Mouse (Mus musculus): ENCODE data around the gene Mid1. TPM values are rescaled to one million over a fixed set of nuclear protein-coding genes. Genes with fewer than 3 reads are reported as not detected.

The Mid1 gene
- polyA plus RNA-seq, 1 experiment from 2014 or later, result 1.6 TPM

GRCm38 (mm10) chrX:169844150-169844772, 159.3 kb downstream of the Mid1 start:
- no peak overlapping the region for H3K27ac ChIP-seq (ENCODE audit: low read depth)
- H3K4me3 ChIP-seq (ENCODE audit: low read depth, low read length), result no peak overlapping the region
- TF ChIP-seq EP300 (IDR thresholded peaks at IDR 0.05; ENCODE audit: low read depth) (no peak), CTCF (IDR thresholded peaks at IDR 0.05; ENCODE audit: low read depth) (no peak)
- 38% methylated on average over 5 of the region's 5 CpGs for WGBS (ENCODE audit: insufficient replicate concordance)
- no peaks in the 10 kb centered on the region for H3K27me3 ChIP-seq (ENCODE audit: insufficient read depth, low read length)
- ATAC-seq, result no peak
- H3K9ac ChIP-seq (replicated peaks), result no peak overlapping the region
- no peaks in the 10 kb centered on the region for H3K36me3 ChIP-seq (replicated peaks; ENCODE audit: insufficient read depth, low read length)
- H3K9me3 ChIP-seq (ENCODE audit: low read length), result no peaks in the 10 kb centered on the region
- DNase-seq, result no peak
- no peaks in the 10 kb centered on the region for H3K4me1 ChIP-seq (ENCODE audit: insufficient read depth)
- no peak overlapping the region for H3K4me2 ChIP-seq (ENCODE audit: low read depth, low read length)

- Histone ChIP-seq H3K27me3 (ENCODE audit: insufficient read depth, low read length) (no peaks in the 10 kb centered on the region), H3K4me2 (ENCODE audit: low read depth, low read length) (no peak overlapping the region), H3K4me1 (ENCODE audit: insufficient read depth) (no peaks in the 10 kb centered on the region), H3K9me3 (ENCODE audit: low read length) (no peaks in the 10 kb centered on the region), H3K4me3 (ENCODE audit: low read depth, low read length) (no peak overlapping the region), H3K9ac (replicated peaks) (no peak overlapping the region), H3K27ac (ENCODE audit: low read depth) (no peak overlapping the region), H3K36me3 (replicated peaks; ENCODE audit: insufficient read depth, low read length) (no peaks in the 10 kb centered on the region)
- 60% methylated on average over 3 of the region's 3 CpGs for WGBS (ENCODE audit: insufficient replicate concordance)
- TF ChIP-seq EP300 (IDR thresholded peaks at IDR 0.05; ENCODE audit: low read depth) (no peak), CTCF (IDR thresholded peaks at IDR 0.05; ENCODE audit: low read depth) (no peak)
- ATAC-seq (no peak), DNase-seq (no peak)
Observed at GRCm38 (mm10) chrX:169846187-169846586, 161.2 kb downstream of the Mid1 start.

- DNase-seq (no peak), ATAC-seq (no peak)
- H3K9ac ChIP-seq (replicated peaks), result no peak overlapping the region
- WGBS (ENCODE audit: insufficient replicate concordance), result 33% methylated on average over 2 of the region's 2 CpGs
- H3K27ac ChIP-seq (ENCODE audit: low read depth), result no peak overlapping the region
- no peaks in the 10 kb centered on the region for H3K9me3 ChIP-seq (ENCODE audit: low read length)
- H3K36me3 ChIP-seq (replicated peaks; ENCODE audit: insufficient read depth, low read length), result no peaks in the 10 kb centered on the region
- no peaks in the 10 kb centered on the region for H3K4me1 ChIP-seq (ENCODE audit: insufficient read depth)
- TF ChIP-seq CTCF (IDR thresholded peaks at IDR 0.05; ENCODE audit: low read depth), result no peak
- no peak for TF ChIP-seq EP300 (IDR thresholded peaks at IDR 0.05; ENCODE audit: low read depth)
- no peak overlapping the region for H3K4me2 ChIP-seq (ENCODE audit: low read depth, low read length)
- no peak overlapping the region for H3K4me3 ChIP-seq (ENCODE audit: low read depth, low read length)
- H3K27me3 ChIP-seq (ENCODE audit: insufficient read depth, low read length), result no peaks in the 10 kb centered on the region
Observed at GRCm38 (mm10) chrX:169861194-169861720, 176.3 kb downstream of the Mid1 start.

- TF ChIP-seq CTCF (IDR thresholded peaks at IDR 0.05; ENCODE audit: low read depth) (no peak), EP300 (IDR thresholded peaks at IDR 0.05; ENCODE audit: low read depth) (no peak)
- ATAC-seq (no peak), DNase-seq (no peak)
- no peaks in the 10 kb centered on the region for H3K4me1 ChIP-seq (ENCODE audit: insufficient read depth)
- H3K4me3 ChIP-seq (ENCODE audit: low read depth, low read length), result no peak overlapping the region
- H3K36me3 ChIP-seq (replicated peaks; ENCODE audit: insufficient read depth, low read length), result no peaks in the 10 kb centered on the region
- H3K9me3 ChIP-seq (ENCODE audit: low read length), result no peaks in the 10 kb centered on the region
- H3K9ac ChIP-seq (replicated peaks), result no peak overlapping the region
- H3K27ac ChIP-seq (ENCODE audit: low read depth), result no peak overlapping the region
- no peak overlapping the region for H3K4me2 ChIP-seq (ENCODE audit: low read depth, low read length)
- H3K27me3 ChIP-seq (ENCODE audit: insufficient read depth, low read length), result no peaks in the 10 kb centered on the region
Observed at GRCm38 (mm10) chrX:169862440-169862839, 177.4 kb downstream of the Mid1 start.

- H3K9ac ChIP-seq (replicated peaks), result no peak overlapping the region
- WGBS (ENCODE audit: insufficient replicate concordance), result 62% methylated on average over 1 of the region's 1 CpGs
- TF ChIP-seq CTCF (IDR thresholded peaks at IDR 0.05; ENCODE audit: low read depth) (peak; percentile 61), EP300 (IDR thresholded peaks at IDR 0.05; ENCODE audit: low read depth) (no peak)
- no peak overlapping the region for H3K4me3 ChIP-seq (ENCODE audit: low read depth, low read length)
- no peak overlapping the region for H3K4me2 ChIP-seq (ENCODE audit: low read depth, low read length)
- peak; percentile 20 for DNase-seq
- H3K36me3 ChIP-seq (replicated peaks; ENCODE audit: insufficient read depth, low read length), result no peaks in the 10 kb centered on the region
- no peaks in the 10 kb centered on the region for H3K4me1 ChIP-seq (ENCODE audit: insufficient read depth)
- no peak overlapping the region for H3K27ac ChIP-seq (ENCODE audit: low read depth)
- H3K27me3 ChIP-seq (ENCODE audit: insufficient read depth, low read length), result no peaks in the 10 kb centered on the region
- no peak for ATAC-seq
- no peaks in the 10 kb centered on the region for H3K9me3 ChIP-seq (ENCODE audit: low read length)
Observed at GRCm38 (mm10) chrX:169862848-169863247, 177.8 kb downstream of the Mid1 start.

- TF ChIP-seq EP300 (IDR thresholded peaks at IDR 0.05; ENCODE audit: low read depth) (peak; percentile 14; the same call in 1 of the 2 replicates), CTCF (IDR thresholded peaks at IDR 0.05; ENCODE audit: low read depth) (no peak)
- H3K27me3 ChIP-seq (ENCODE audit: insufficient read depth, low read length), result no peaks in the 10 kb centered on the region
- H3K4me2 ChIP-seq (ENCODE audit: low read depth, low read length), result no peak overlapping the region
- WGBS (ENCODE audit: insufficient replicate concordance), result 31% methylated on average over 1 of the region's 1 CpGs
- H3K27ac ChIP-seq (ENCODE audit: low read depth), result no peak overlapping the region
- no peaks in the 10 kb centered on the region for H3K9me3 ChIP-seq (ENCODE audit: low read length)
- no peak overlapping the region for H3K4me3 ChIP-seq (ENCODE audit: low read depth, low read length)
- ATAC-seq, result peak; percentile 77
- no peaks in the 10 kb centered on the region for H3K4me1 ChIP-seq (ENCODE audit: insufficient read depth)
- no peak for DNase-seq
- H3K36me3 ChIP-seq (replicated peaks; ENCODE audit: insufficient read depth, low read length), result no peaks in the 10 kb centered on the region
- no peak overlapping the region for H3K9ac ChIP-seq (replicated peaks)
Observed at GRCm38 (mm10) chrX:169863841-169864240, 178.8 kb downstream of the Mid1 start.
